Comparison of ENCODE assay signal across 8 mouse cellular contexts in the genomic region with DNA sequence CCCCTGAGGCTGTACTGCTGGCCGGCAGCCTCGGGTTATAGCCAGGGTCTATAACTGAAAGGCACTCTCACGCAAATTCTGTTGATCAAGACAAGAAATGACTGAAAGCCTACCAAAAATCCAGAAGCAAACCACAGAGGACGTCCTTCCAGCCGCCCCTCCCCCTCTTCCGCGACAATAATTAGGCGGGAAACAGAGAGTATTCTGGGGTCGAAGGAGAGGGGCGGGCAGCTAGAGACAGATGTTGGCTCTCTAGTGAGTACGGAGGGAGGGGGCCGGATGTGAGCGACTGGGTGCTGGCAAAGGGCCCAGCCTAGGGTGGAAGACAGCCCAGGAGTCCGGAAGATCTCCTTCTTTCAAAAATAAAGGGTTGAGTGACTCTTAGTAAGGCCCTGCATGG. TPM values are rescaled to one million over a fixed set of nuclear protein-coding genes. Genes with fewer than 3 reads are reported as not detected.
DNase-seq lines count a peak whose midpoint lies in the region; ATAC-seq and TF ChIP-seq lines count a peak whose summit lies in the region.

A gene (minus strand): TSS at position 287 of the 400 bp plus-strand sequence.

- H3K27ac ChIP-seq in ES-E14 (ENCODE audit: insufficient read depth, low read depth, low read length, poor library complexity, severe bottlenecking): no peak within 1 kb of the TSS
- peak within 1 kb of the TSS; percentile 67 for H3K27ac ChIP-seq in brown adipose tissue, adult 24 weeks (replicated peaks; ENCODE audit: low read depth, low read length)
- peak within 1 kb of the TSS; percentile 91 for H3K27ac ChIP-seq in forebrain, postnatal 0 days (ENCODE audit: low read depth, low read length)
- peak within 1 kb of the TSS; percentile 99 for H3K27ac ChIP-seq in lung, embryonic 16.5 days (ENCODE audit: low read length)
- H3K27ac ChIP-seq in olfactory bulb, adult 2 months (ENCODE audit: insufficient read depth, low read depth, low read length): peak within 1 kb of the TSS; percentile 98

- peak within 1 kb of the TSS; percentile 74 for H3K9ac ChIP-seq in ES-E14 (ENCODE audit: insufficient read depth, low read depth, low read length, poor library complexity, severe bottlenecking)
- H3K9ac ChIP-seq in forebrain, postnatal 0 days: peak within 1 kb of the TSS; percentile 86
- H3K9ac ChIP-seq in lung, embryonic 16.5 days (ENCODE audit: low read length): peak within 1 kb of the TSS; percentile 89

- H3K9me3 ChIP-seq in ES-E14 (ENCODE audit: control insufficient read depth, insufficient read depth, low read depth, low read length): no peaks in the 10 kb centered on the region
- H3K9me3 ChIP-seq in forebrain, postnatal 0 days (ENCODE audit: low read length): no peaks in the 10 kb centered on the region
- no peaks in the 10 kb centered on the region for H3K9me3 ChIP-seq in lung, embryonic 16.5 days (ENCODE audit: control insufficient read depth, low read length)

- ATAC-seq in forebrain, postnatal 0 days: peak; percentile 53
- ATAC-seq in hematopoietic stem cell, adult 5-6 weeks (replicated peaks in 1 of 2; ENCODE audit: insufficient read depth in 1 of 2, low FRiP score in 2 of 2, low TSS enrichment in 1 of 2, low read depth in 1 of 2, poor library complexity in 2 of 2, severe bottlenecking in 2 of 2): peak; percentile 36 to 62
- peak; percentile 89 for ATAC-seq in lung, embryonic 16.5 days (ENCODE audit: low read depth)

- no peak for TF ChIP-seq POLR2A in olfactory bulb, adult 2 months (IDR thresholded peaks at IDR 0.05; ENCODE audit: insufficient read depth, low read depth, low read length)

- H3K4me1 ChIP-seq in ES-E14 (ENCODE audit: control insufficient read depth in 2 of 2, insufficient read depth in 2 of 2, low read length in 2 of 2, poor library complexity in 1 of 2): peaks cover 2 to 10% of the 10 kb centered on the region in 2 experiments; a peak in 2 of 4 replicates
- H3K4me1 ChIP-seq in brown adipose tissue, adult 24 weeks (ENCODE audit: control insufficient read depth, insufficient read depth, insufficient read length, low read length): peaks cover 11% of the 10 kb centered on the region
- peaks cover 11% of the 10 kb centered on the region for H3K4me1 ChIP-seq in forebrain, postnatal 0 days (ENCODE audit: insufficient read depth)
- H3K4me1 ChIP-seq in lung, embryonic 16.5 days (replicated peaks; ENCODE audit: control insufficient read depth, insufficient read depth, low read length): peaks cover 41% of the 10 kb centered on the region
- H3K4me1 ChIP-seq in olfactory bulb, adult 2 months (ENCODE audit: control insufficient read depth, insufficient read depth, low read length): peaks cover 41% of the 10 kb centered on the region

- H3K36me3 ChIP-seq in ES-E14 (ENCODE audit: control insufficient read depth, insufficient read depth, low read length, poor library complexity, severe bottlenecking): peaks cover 4% of the 10 kb centered on the region; the same call in 1 of the 2 replicates
- H3K36me3 ChIP-seq in forebrain, postnatal 0 days (ENCODE audit: insufficient read depth): peaks cover 10% of the 10 kb centered on the region
- H3K36me3 ChIP-seq in lung, embryonic 16.5 days (ENCODE audit: control insufficient read depth, insufficient read depth, low read length): peaks cover 16% of the 10 kb centered on the region; the same call in 1 of the 2 replicates

- H3K4me2 ChIP-seq in forebrain, postnatal 0 days (ENCODE audit: low read depth): peak within 1 kb of the TSS; percentile 96
- peak within 1 kb of the TSS; percentile 94 for H3K4me2 ChIP-seq in lung, embryonic 16.5 days (ENCODE audit: low read depth, low read length)

- peak within 1 kb of the TSS; percentile 72 to 88 for H3K4me3 ChIP-seq in ES-E14 (ENCODE audit: insufficient read depth in 1 of 2, low read depth in 1 of 2, low read length in 2 of 2, poor library complexity in 1 of 2, severe bottlenecking in 1 of 2)
- peak within 1 kb of the TSS; percentile 70 for H3K4me3 ChIP-seq in brown adipose tissue, adult 24 weeks (ENCODE audit: insufficient read depth, low read depth, low read length)
- peak within 1 kb of the TSS; percentile 87 for H3K4me3 ChIP-seq in forebrain, postnatal 0 days (ENCODE audit: low read depth, low read length)
- H3K4me3 ChIP-seq in lung, embryonic 16.5 days (ENCODE audit: low read length): peak within 1 kb of the TSS; percentile 96
- H3K4me3 ChIP-seq in olfactory bulb, adult 2 months (ENCODE audit: insufficient read depth, low read depth, low read length): peak within 1 kb of the TSS; percentile 84

- WGBS in forebrain, postnatal 0 days: under 1% methylated on average over 14 of the region's 14 CpGs
- WGBS in lung, embryonic 16.5 days: under 1% methylated on average over 14 of the region's 14 CpGs
- WGBS in olfactory bulb, adult 2 months: under 1% methylated on average over 14 of the region's 14 CpGs

- DNase-seq in ES-E14 (ENCODE audit: low read depth, low spot score): no peak
- peak; percentile 79 for DNase-seq in forebrain, postnatal 0 days
- peak in 1 of 2 experiments; percentile 63 for DNase-seq in layer of hippocampus, adult 8-10 months (ENCODE audit: low spot score in 2 of 2)
- DNase-seq in thymus, postnatal 0 days (ENCODE audit: low spot score): peak; percentile 87

- peaks cover 6% of the 10 kb centered on the region; the same call in 1 of the 2 replicates for H3K27me3 ChIP-seq in forebrain, postnatal 0 days (ENCODE audit: insufficient read depth, low read length)
- H3K27me3 ChIP-seq in lung, embryonic 16.5 days (ENCODE audit: control insufficient read depth, insufficient read depth, low read depth, low read length): no peaks in the 10 kb centered on the region

- in situ Hi-C loops in ES-E14 (cut with MboI; ENCODE audit: low sequenced_read_pairs in 2 of 2, unreplicated experiment in 2 of 2): no loop called here

- TF ChIP-seq CTCF in forebrain, postnatal 0 days (IDR thresholded peaks at IDR 0.05; ENCODE audit: low read depth): no peak
- no peak for TF ChIP-seq CTCF in olfactory bulb, adult 2 months (IDR thresholded peaks at IDR 0.05; ENCODE audit: insufficient read depth, low read depth, low read length)

TF ChIP-seq in ES-E14, 5 proteins besides CTCF, POLR2A, EP300 and RAD21:
- no peak for TF ChIP-seq ZNF384 (IDR thresholded peaks at IDR 0.05; ENCODE audit: low read depth, low read length)
- TF ChIP-seq ZC3H11A (IDR thresholded peaks at IDR 0.05; ENCODE audit: borderline replicate concordance, low read depth, low read length): no peak
- no peak for TF ChIP-seq MAFK (IDR thresholded peaks at IDR 0.05; ENCODE audit: insufficient read depth, low read depth, low read length)
- TF ChIP-seq CHD2 (IDR thresholded peaks at IDR 0.05; ENCODE audit: low read depth, low read length): no peak
- no peak for TF ChIP-seq HCFC1 (IDR thresholded peaks at IDR 0.05; ENCODE audit: borderline replicate concordance, insufficient read depth, low read length)
TF ChIP-seq in ES-E14: peak in this region for 0.

RNA-seq across cellular contexts. Expression of the gene that starts here (rescaled TPM):
- 32.8 and 60.6 TPM in 2 replicates for total RNA-seq in ES-E14 (2012; rRNA removed)
- 41.4 and 42.8 TPM in 2 replicates for polyA plus RNA-seq in brown adipose tissue, adult 24 weeks (2012; ENCODE audit: insufficient read depth, insufficient read length, missing spikeins)
- 82.5 and 84.2 TPM in 2 replicates for total RNA-seq in forebrain, postnatal 0 days (2014; rRNA removed)
- 76.0 and 78.3 TPM in 2 replicates for polyA plus RNA-seq in forebrain, postnatal 0 days (2015; fragmentation: Nextera tagmentation; extraction: Ambion mirVana)
- 21.1 and 33.3 TPM in 2 replicates for total RNA-seq in hematopoietic stem cell, adult 5-6 weeks (2017)
- total RNA-seq in layer of hippocampus, adult 8-10 months (2022): 100 to 1,000 TPM in 2 of 4 experiments, 10 to 100 TPM in 2; 93.0 to 103 (median 99.1) TPM
- 115 and 125 TPM in 2 replicates for polyA plus RNA-seq in lung, embryonic 16.5 days (2015; fragmentation: Nextera tagmentation; extraction: Ambion mirVana)
- not detected in 2 replicates for polyA plus RNA-seq in olfactory bulb, adult 2 months (2012; ENCODE audit: insufficient read depth, insufficient read length, low replicate concordance, missing spikeins)
- 126 and 131 TPM in 2 replicates for polyA plus RNA-seq in thymus, postnatal 0 days (2015; fragmentation: Nextera tagmentation; extraction: Ambion mirVana)

Comparison
In these comparisons a context has a peak if more than half of its experiments do, and no peak if none do; other contexts are left out.
1. RNA of the gene that starts here (polyA plus RNA-seq): 126 to 131 TPM in thymus, postnatal 0 days, 115 to 125 TPM in lung, embryonic 16.5 days, 76.0 to 78.3 TPM in forebrain, postnatal 0 days and 41.4 to 42.8 TPM in brown adipose tissue, adult 24 weeks; not detected in olfactory bulb, adult 2 months; every median in the first group is over 10 times any median in the second.
2. Peak in every context shown above with its lines, with median percentiles within 50 percentile points of each other: H3K4me3 ChIP-seq, H3K9ac ChIP-seq and ATAC-seq.